ENCODE assay signal across 8 mouse cellular contexts in genomic region chr3:96237335-96237903, GRCm38 (mm10). TPM values are rescaled to one million over a fixed set of nuclear protein-coding genes. Genes with fewer than 3 reads are reported as not detected.
DNase-seq lines count a peak whose midpoint lies in the region; ATAC-seq and TF ChIP-seq lines count a peak whose summit lies in the region.

No protein-coding gene starts in this region.

- H3K9ac ChIP-seq in kidney, postnatal 0 days (ENCODE audit: low read depth, low read length), result peak overlapping the region; percentile 58

- no peak for TF ChIP-seq CTCF in kidney, postnatal 0 days (IDR thresholded peaks at IDR 0.05; ENCODE audit: low read depth)

- H3K4me1 ChIP-seq in kidney, postnatal 0 days (replicated peaks; ENCODE audit: insufficient read depth, low read length), result peaks cover 7% of the 10 kb centered on the region
- H3K4me1 ChIP-seq in limb, embryonic 10.5 days, result peaks cover 22% of the 10 kb centered on the region

- intact Hi-C loops in gastrocnemius, postnatal 14 days (cut with DNase I; ENCODE audit: low total_unique reads), result loop anchor here (10.0 kb wide), 1 partner anchor 163 kb away; no protein-coding TSS in a partner anchor

- 0 out of 2 replicates have a peak overlapping the region, but pooled peaks have one; percentile 10 for H3K27ac ChIP-seq in kidney, postnatal 0 days
- peak overlapping the region; percentile 90 for H3K27ac ChIP-seq in limb, embryonic 10.5 days

- no peaks in the 10 kb centered on the region for H3K36me3 ChIP-seq in kidney, postnatal 0 days (ENCODE audit: insufficient read depth, low read length)
- H3K36me3 ChIP-seq in limb, embryonic 10.5 days, result no peaks in the 10 kb centered on the region

- no peaks in the 10 kb centered on the region for H3K9me3 ChIP-seq in kidney, postnatal 0 days (replicated peaks; ENCODE audit: low read length)
- H3K9me3 ChIP-seq in limb, embryonic 10.5 days (replicated peaks), result no peaks in the 10 kb centered on the region

- WGBS in kidney, postnatal 0 days, result 12% methylated on average over 7 of the region's 7 CpGs
- WGBS in limb, embryonic 10.5 days, result 31% methylated on average over 7 of the region's 7 CpGs

- H3K4me2 ChIP-seq in kidney, postnatal 0 days (ENCODE audit: low read length), result peak overlapping the region; percentile 49

- peak overlapping the region; percentile 31 for H3K4me3 ChIP-seq in kidney, postnatal 0 days (replicated peaks; ENCODE audit: low read depth, low read length)
- H3K4me3 ChIP-seq in limb, embryonic 10.5 days, result peak overlapping the region; percentile 57

- DNase-seq in kidney, postnatal 0 days (ENCODE audit: low spot score), result peak; percentile 38
- no peak for DNase-seq in kidney, adult 8-10 months
- peak; percentile 75 for DNase-seq in embryo, embryonic 9.5 days (ENCODE audit: extremely low spot score)
- peak; percentile 49 for DNase-seq in limb, embryonic 10.5 days (ENCODE audit: low spot score)
- peak; percentile 40 for DNase-seq in retina, embryonic 14.5 days (ENCODE audit: low spot score)
- no peak for DNase-seq in gastrocnemius, postnatal 14 days
- DNase-seq in thymus, postnatal 10 days (ENCODE audit: low spot score in 2 of 2), result no peak
- no peak for DNase-seq in layer of hippocampus, adult 9-10 months (ENCODE audit: low spot score)

- H3K27me3 ChIP-seq in kidney, postnatal 0 days (ENCODE audit: insufficient read depth, low read length), result no peaks in the 10 kb centered on the region
- no peaks in the 10 kb centered on the region for H3K27me3 ChIP-seq in limb, embryonic 10.5 days (ENCODE audit: low read depth, poor library complexity, severe bottlenecking)

- ATAC-seq in kidney, postnatal 0 days (replicated peaks; ENCODE audit: low FRiP score, low read depth), result no peak

RNA-seq across cellular contexts. Expression of gene Hist2h3c2, which starts 1.5 kb away (rescaled TPM):
- 2.1 and 2.3 TPM in 2 replicates for polyA plus RNA-seq in kidney, postnatal 0 days (2015; fragmentation: Nextera tagmentation; extraction: Ambion mirVana)
- polyA plus RNA-seq in limb, embryonic 10.5 days (2016; fragmentation: Nextera tagmentation; extraction: Ambion mirVana), result 6.5 and 7.3 TPM in 2 replicates
- 10 to 100 TPM; 30.3 to 31.5 TPM for total RNA-seq in gastrocnemius, postnatal 14 days (2021)

RNA-seq across cellular contexts. Expression of gene Hist2h2aa2, which starts 2.7 kb away (rescaled TPM):
- polyA plus RNA-seq in kidney, postnatal 0 days (2015; fragmentation: Nextera tagmentation; extraction: Ambion mirVana), result 86.7 and 107 TPM in 2 replicates
- 18.9 and 27.3 TPM in 2 replicates for polyA plus RNA-seq in limb, embryonic 10.5 days (2016; fragmentation: Nextera tagmentation; extraction: Ambion mirVana)
- total RNA-seq in gastrocnemius, postnatal 14 days (2021), result 100 to 1,000 TPM; 353 to 418 TPM

RNA-seq across cellular contexts. Expression of gene Hist2h2aa1, which starts 7.9 kb away (rescaled TPM):
- 30.9 and 33.5 TPM in 2 replicates for polyA plus RNA-seq in kidney, postnatal 0 days (2015; fragmentation: Nextera tagmentation; extraction: Ambion mirVana)
- polyA plus RNA-seq in limb, embryonic 10.5 days (2016; fragmentation: Nextera tagmentation; extraction: Ambion mirVana), result 12.7 and 15.9 TPM in 2 replicates
- total RNA-seq in gastrocnemius, postnatal 14 days (2021), result 10 to 100 TPM in 1 of 2 experiments, 1 to 10 TPM in 1; 3.3 to 12.8 TPM

RNA-seq across cellular contexts. Expression of gene Hist2h3c1, which starts 9.1 kb away (rescaled TPM):
- polyA plus RNA-seq in kidney, postnatal 0 days (2015; fragmentation: Nextera tagmentation; extraction: Ambion mirVana), result 0.62 and 1.0 TPM in 2 replicates
- 0.41 TPM in 1 of 2 replicates, not detected in the other for polyA plus RNA-seq in limb, embryonic 10.5 days (2016; fragmentation: Nextera tagmentation; extraction: Ambion mirVana)
- total RNA-seq in gastrocnemius, postnatal 14 days (2021), result not detected

RNA-seq across cellular contexts. Expression of gene Hist2h2be, which starts 16.5 kb away (rescaled TPM):
- polyA plus RNA-seq in kidney, postnatal 0 days (2015; fragmentation: Nextera tagmentation; extraction: Ambion mirVana), result 8.7 and 8.9 TPM in 2 replicates
- polyA plus RNA-seq in limb, embryonic 10.5 days (2016; fragmentation: Nextera tagmentation; extraction: Ambion mirVana), result 3.4 and 5.8 TPM in 2 replicates
- total RNA-seq in gastrocnemius, postnatal 14 days (2021), result 1 to 10 TPM; 4.3 to 4.4 TPM

Comparison
In these comparisons a context has a peak if more than half of its experiments do, and no peak if none do; other contexts are left out.
1. DNase-seq: peak in kidney, postnatal 0 days (single experiment), embryo, embryonic 9.5 days (single experiment), limb, embryonic 10.5 days (single experiment) and retina, embryonic 14.5 days (single experiment); none in kidney, adult 8-10 months (0 of 2), gastrocnemius, postnatal 14 days (single experiment), thymus, postnatal 10 days (0 of 2) and layer of hippocampus, adult 9-10 months (single experiment).